In the genomic region with DNA sequence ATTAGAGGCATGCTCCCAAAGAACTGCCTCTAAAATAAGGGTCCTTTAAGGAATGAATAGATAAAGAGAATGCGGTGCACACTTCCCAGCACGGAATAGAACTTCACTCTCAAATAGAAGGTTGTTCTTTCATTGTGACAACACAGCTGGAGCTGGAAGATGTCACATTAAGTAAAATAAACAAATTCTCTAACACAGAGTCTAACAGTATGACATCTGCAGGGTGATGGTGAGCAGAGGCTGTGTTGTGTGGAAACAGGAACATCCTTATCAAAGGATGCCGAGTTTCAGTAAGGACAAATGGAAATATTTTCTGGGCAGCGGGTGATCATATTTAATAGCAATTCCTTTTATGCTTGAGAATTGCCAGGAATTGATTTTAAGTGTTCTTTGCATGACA, we compare ENCODE assay signal across 26 mouse cellular contexts.
"Had no signal": no experiment of that assay in that cellular context is flagged by ENCODE, and none has a peak within 500 bp of the region (broad histone marks: within the 10 kb centered on the region; RNA-seq: fewer than 3 reads in every experiment).

No protein-coding gene starts in this region.

- ATAC-seq: forebrain, embryonic 15.5 days; forebrain, postnatal 0 days; hindbrain, postnatal 0 days; intestine, embryonic 15.5 days had no signal

- DNase-seq: forebrain, postnatal 0 days; gastrocnemius, postnatal 14 days; gastrocnemius, postnatal 36 days; heart, adult 11 months; heart, adult 2 months; heart, postnatal 14 days; heart, postnatal 36 days; kidney, adult 11 months; kidney, adult 2 months; kidney, adult 9 months; kidney, postnatal 14 days; kidney, postnatal 36 days; layer of hippocampus, adult 9-11 months; layer of hippocampus, postnatal 36 days; left cerebral cortex, postnatal 4 days had no signal

- H3K36me3 ChIP-seq: forebrain, embryonic 15.5 days; heart, embryonic 13.5 days; heart, embryonic 15.5 days; hindbrain, embryonic 13.5 days; hindbrain, embryonic 15.5 days; intestine, embryonic 15.5 days; kidney, embryonic 15.5 days; limb, embryonic 13.5 days had no signal

- H3K9ac ChIP-seq: forebrain, embryonic 15.5 days; forebrain, postnatal 0 days; heart, embryonic 13.5 days; heart, embryonic 15.5 days; hindbrain, embryonic 13.5 days; hindbrain, embryonic 15.5 days; intestine, embryonic 15.5 days; kidney, embryonic 15.5 days; limb, embryonic 13.5 days had no signal

- H3K4me1 ChIP-seq: intestine, embryonic 15.5 days had no signal

- H3K27me3 ChIP-seq: forebrain, embryonic 15.5 days; heart, embryonic 13.5 days; heart, embryonic 15.5 days; hindbrain, embryonic 13.5 days; hindbrain, embryonic 15.5 days; intestine, embryonic 15.5 days; kidney, embryonic 15.5 days; limb, embryonic 13.5 days had no signal

- H3K9me3 ChIP-seq: forebrain, embryonic 15.5 days; heart, embryonic 13.5 days; heart, embryonic 15.5 days; hindbrain, embryonic 13.5 days; hindbrain, embryonic 15.5 days; intestine, embryonic 15.5 days; kidney, embryonic 15.5 days had no signal

- H3K4me3 ChIP-seq: forebrain, embryonic 15.5 days; heart, adult 2 months; heart, embryonic 13.5 days; heart, embryonic 15.5 days; hindbrain, embryonic 13.5 days; hindbrain, embryonic 15.5 days; intestine, embryonic 15.5 days; kidney, embryonic 15.5 days; limb, embryonic 13.5 days had no signal

- H3K4me2 ChIP-seq: forebrain, embryonic 15.5 days; heart, embryonic 11.5 days; heart, embryonic 13.5 days; heart, embryonic 15.5 days; hindbrain, embryonic 13.5 days; hindbrain, embryonic 15.5 days; intestine, embryonic 15.5 days; kidney, embryonic 15.5 days; limb, embryonic 13.5 days had no signal

- H3K27ac ChIP-seq: forebrain, embryonic 15.5 days; heart, adult 2 months; heart, embryonic 13.5 days; heart, embryonic 15.5 days; hindbrain, embryonic 13.5 days; hindbrain, embryonic 15.5 days; hindbrain, postnatal 0 days; intestine, embryonic 15.5 days; kidney, embryonic 15.5 days; kidney, postnatal 0 days; limb, embryonic 13.5 days had no signal
